Mouse (Mus musculus): ENCODE measurements around the gene Morn4. TPM values are rescaled to one million over a fixed set of nuclear protein-coding genes. Genes with fewer than 3 reads are reported as not detected.

Morn4 gene
- polyA plus RNA-seq, 1 experiment from 2014 or later, result 27.6 TPM

GRCm38 (mm10) chr19:42126219-42126605 is 40.1 kb upstream of the Morn4 start:
- H3K27me3 ChIP-seq (ENCODE audit: control insufficient read depth, insufficient read depth, low read length), result no peaks in the 10 kb centered on the region
- 86% methylated on average over 6 of the region's 6 CpGs for WGBS
- no peak for ATAC-seq (ENCODE audit: insufficient number of reproducible peaks, insufficient read depth, low FRiP score, low read depth)
- 0 out of 2 replicates have a peak overlapping the region, but pooled peaks have one; percentile 91 for H3K4me2 ChIP-seq (replicated peaks; ENCODE audit: low read depth, low read length)
- no peak overlapping the region for H3K9ac ChIP-seq (replicated peaks; ENCODE audit: low read depth, low read length)
- H3K4me3 ChIP-seq (ENCODE audit: low read depth, low read length), result no peak overlapping the region
- H3K36me3 ChIP-seq (ENCODE audit: control insufficient read depth, insufficient read depth, low read length), result peaks cover 19% of the 10 kb centered on the region
- H3K4me1 ChIP-seq (ENCODE audit: control insufficient read depth, insufficient read depth, low read length), result peaks cover 4% of the 10 kb centered on the region
- no peaks in the 10 kb centered on the region for H3K9me3 ChIP-seq (ENCODE audit: control insufficient read depth, low read depth, low read length)
- no peak overlapping the region for H3K27ac ChIP-seq (ENCODE audit: low read length)

GRCm38 (mm10) chr19:42125501-42126218 is 39.5 kb upstream of the Morn4 start:
- no peak for ATAC-seq (ENCODE audit: insufficient number of reproducible peaks, insufficient read depth, low FRiP score, low read depth)
- Histone ChIP-seq H3K4me2 (replicated peaks; ENCODE audit: low read depth, low read length) (no peak overlapping the region), H3K27me3 (ENCODE audit: control insufficient read depth, insufficient read depth, low read length) (no peaks in the 10 kb centered on the region), H3K27ac (ENCODE audit: low read length) (no peak overlapping the region), H3K4me3 (ENCODE audit: low read depth, low read length) (no peak overlapping the region), H3K9me3 (ENCODE audit: control insufficient read depth, low read depth, low read length) (no peaks in the 10 kb centered on the region), H3K9ac (replicated peaks; ENCODE audit: low read depth, low read length) (no peak overlapping the region), H3K36me3 (ENCODE audit: control insufficient read depth, insufficient read depth, low read length) (peaks cover 25% of the 10 kb centered on the region), H3K4me1 (ENCODE audit: control insufficient read depth, insufficient read depth, low read length) (peaks cover 4% of the 10 kb centered on the region)
- 77% methylated on average over 11 of the region's 11 CpGs for WGBS

GRCm38 (mm10) chr19:42124684-42125083 is 38.5 kb upstream of the Morn4 start:
- Histone ChIP-seq H3K9ac (replicated peaks; ENCODE audit: low read depth, low read length) (no peak overlapping the region), H3K27me3 (ENCODE audit: control insufficient read depth, insufficient read depth, low read length) (no peaks in the 10 kb centered on the region), H3K9me3 (ENCODE audit: control insufficient read depth, low read depth, low read length) (no peaks in the 10 kb centered on the region), H3K4me2 (replicated peaks; ENCODE audit: low read depth, low read length) (no peak overlapping the region), H3K4me3 (ENCODE audit: low read depth, low read length) (no peak overlapping the region), H3K36me3 (ENCODE audit: control insufficient read depth, insufficient read depth, low read length) (peaks cover 34% of the 10 kb centered on the region), H3K27ac (ENCODE audit: low read length) (no peak overlapping the region), H3K4me1 (ENCODE audit: control insufficient read depth, insufficient read depth, low read length) (peaks cover 4% of the 10 kb centered on the region)
- 84% methylated on average over 13 of the region's 13 CpGs for WGBS
- ATAC-seq (ENCODE audit: insufficient number of reproducible peaks, insufficient read depth, low FRiP score, low read depth), result no peak

- H3K4me2 ChIP-seq (replicated peaks; ENCODE audit: low read depth, low read length), result no peak overlapping the region
- H3K36me3 ChIP-seq (ENCODE audit: control insufficient read depth, insufficient read depth, low read length), result peaks cover 45% of the 10 kb centered on the region
- ATAC-seq (ENCODE audit: insufficient number of reproducible peaks, insufficient read depth, low FRiP score, low read depth), result no peak
- H3K4me3 ChIP-seq (ENCODE audit: low read depth, low read length), result no peak overlapping the region
- no peak overlapping the region for H3K27ac ChIP-seq (ENCODE audit: low read length)
- no peaks in the 10 kb centered on the region for H3K27me3 ChIP-seq (ENCODE audit: control insufficient read depth, insufficient read depth, low read length)
- no peak overlapping the region for H3K9ac ChIP-seq (replicated peaks; ENCODE audit: low read depth, low read length)
- WGBS, result 90% methylated on average over 8 of the region's 8 CpGs
- no peaks in the 10 kb centered on the region for H3K9me3 ChIP-seq (ENCODE audit: control insufficient read depth, low read depth, low read length)
- no peaks in the 10 kb centered on the region for H3K4me1 ChIP-seq (ENCODE audit: control insufficient read depth, insufficient read depth, low read length)
Measured at GRCm38 (mm10) chr19:42120451-42120850, 34.3 kb upstream of the Morn4 start.

- Histone ChIP-seq H3K4me1 (ENCODE audit: control insufficient read depth, insufficient read depth, low read length) (no peaks in the 10 kb centered on the region), H3K4me3 (ENCODE audit: low read depth, low read length) (no peak overlapping the region), H3K4me2 (replicated peaks; ENCODE audit: low read depth, low read length) (no peak overlapping the region), H3K27ac (ENCODE audit: low read length) (no peak overlapping the region), H3K36me3 (ENCODE audit: control insufficient read depth, insufficient read depth, low read length) (peaks cover 55% of the 10 kb centered on the region), H3K9me3 (ENCODE audit: control insufficient read depth, low read depth, low read length) (no peaks in the 10 kb centered on the region), H3K9ac (replicated peaks; ENCODE audit: low read depth, low read length) (no peak overlapping the region), H3K27me3 (ENCODE audit: control insufficient read depth, insufficient read depth, low read length) (no peaks in the 10 kb centered on the region)
- ATAC-seq (ENCODE audit: insufficient number of reproducible peaks, insufficient read depth, low FRiP score, low read depth), result no peak
- 75% methylated on average over 5 of the region's 5 CpGs for WGBS
Measured at GRCm38 (mm10) chr19:42118596-42118995, 32.4 kb upstream of the Morn4 start.

- Histone ChIP-seq H3K27me3 (ENCODE audit: control insufficient read depth, insufficient read depth, low read length) (no peaks in the 10 kb centered on the region), H3K27ac (ENCODE audit: low read length) (no peak overlapping the region), H3K36me3 (ENCODE audit: control insufficient read depth, insufficient read depth, low read length) (peaks cover 53% of the 10 kb centered on the region), H3K9me3 (ENCODE audit: control insufficient read depth, low read depth, low read length) (no peaks in the 10 kb centered on the region), H3K4me2 (replicated peaks; ENCODE audit: low read depth, low read length) (no peak overlapping the region), H3K9ac (replicated peaks; ENCODE audit: low read depth, low read length) (no peak overlapping the region), H3K4me1 (ENCODE audit: control insufficient read depth, insufficient read depth, low read length) (no peaks in the 10 kb centered on the region), H3K4me3 (ENCODE audit: low read depth, low read length) (no peak overlapping the region)
- no peak for ATAC-seq (ENCODE audit: insufficient number of reproducible peaks, insufficient read depth, low FRiP score, low read depth)
- 92% methylated on average over 9 of the region's 9 CpGs for WGBS
Measured at GRCm38 (mm10) chr19:42118142-42118541, 32.0 kb upstream of the Morn4 start.

- H3K4me1 ChIP-seq (ENCODE audit: control insufficient read depth, insufficient read depth, low read length), result no peaks in the 10 kb centered on the region
- H3K36me3 ChIP-seq (ENCODE audit: control insufficient read depth, insufficient read depth, low read length), result peaks cover 35% of the 10 kb centered on the region
- no peaks in the 10 kb centered on the region for H3K27me3 ChIP-seq (ENCODE audit: control insufficient read depth, insufficient read depth, low read length)
- no peak overlapping the region for H3K4me2 ChIP-seq (replicated peaks; ENCODE audit: low read depth, low read length)
- ATAC-seq (ENCODE audit: insufficient number of reproducible peaks, insufficient read depth, low FRiP score, low read depth), result no peak
- no peak overlapping the region for H3K9ac ChIP-seq (replicated peaks; ENCODE audit: low read depth, low read length)
- no peaks in the 10 kb centered on the region for H3K9me3 ChIP-seq (ENCODE audit: control insufficient read depth, low read depth, low read length)
- WGBS, result 89% methylated on average over 4 of the region's 4 CpGs
- no peak overlapping the region for H3K4me3 ChIP-seq (ENCODE audit: low read depth, low read length)
- H3K27ac ChIP-seq (ENCODE audit: low read length), result no peak overlapping the region
Measured at GRCm38 (mm10) chr19:42115783-42116335, 29.7 kb upstream of the Morn4 start.

GRCm38 (mm10) chr19:42104681-42105080 is 18.5 kb upstream of the Morn4 start:
- Histone ChIP-seq H3K27me3 (ENCODE audit: control insufficient read depth, insufficient read depth, low read length) (no peaks in the 10 kb centered on the region), H3K9me3 (ENCODE audit: control insufficient read depth, low read depth, low read length) (no peaks in the 10 kb centered on the region), H3K27ac (ENCODE audit: low read length) (no peak overlapping the region), H3K4me2 (replicated peaks; ENCODE audit: low read depth, low read length) (no peak overlapping the region), H3K4me3 (ENCODE audit: low read depth, low read length) (no peak overlapping the region), H3K4me1 (ENCODE audit: control insufficient read depth, insufficient read depth, low read length) (no peaks in the 10 kb centered on the region), H3K36me3 (ENCODE audit: control insufficient read depth, insufficient read depth, low read length) (peaks cover 21% of the 10 kb centered on the region), H3K9ac (replicated peaks; ENCODE audit: low read depth, low read length) (no peak overlapping the region)
- no peak for ATAC-seq (ENCODE audit: insufficient number of reproducible peaks, insufficient read depth, low FRiP score, low read depth)
- WGBS, result 95% methylated on average over 9 of the region's 9 CpGs

GRCm38 (mm10) chr19:42099406-42099805 is 13.2 kb upstream of the Morn4 start:
- H3K27me3 ChIP-seq (ENCODE audit: control insufficient read depth, insufficient read depth, low read length), result no peaks in the 10 kb centered on the region
- no peak overlapping the region for H3K9ac ChIP-seq (replicated peaks; ENCODE audit: low read depth, low read length)
- no peak for ATAC-seq (ENCODE audit: insufficient number of reproducible peaks, insufficient read depth, low FRiP score, low read depth)
- H3K36me3 ChIP-seq (ENCODE audit: control insufficient read depth, insufficient read depth, low read length), result peaks cover 13% of the 10 kb centered on the region
- no peaks in the 10 kb centered on the region for H3K9me3 ChIP-seq (ENCODE audit: control insufficient read depth, low read depth, low read length)
- WGBS, result 81% methylated on average over 3 of the region's 3 CpGs
- no peak overlapping the region for H3K27ac ChIP-seq (ENCODE audit: low read length)
- no peaks in the 10 kb centered on the region for H3K4me1 ChIP-seq (ENCODE audit: control insufficient read depth, insufficient read depth, low read length)
- H3K4me3 ChIP-seq (ENCODE audit: low read depth, low read length), result no peak overlapping the region
- H3K4me2 ChIP-seq (replicated peaks; ENCODE audit: low read depth, low read length), result no peak overlapping the region

All from stomach, embryonic 14.5 days (tissue).